Mouse (Mus musculus): ENCODE measurements around the gene Plac9a. TPM values are rescaled to one million over a fixed set of nuclear protein-coding genes. Genes with fewer than 3 reads are reported as not detected.
"Not testable (repeated sequence)": the region's sequence is repeated elsewhere in the genome, so short reads cannot be mapped to it uniquely, and the experiment has no call there.

Plac9a gene
- total RNA-seq (2017) = not detected in 2 replicates

DNA sequence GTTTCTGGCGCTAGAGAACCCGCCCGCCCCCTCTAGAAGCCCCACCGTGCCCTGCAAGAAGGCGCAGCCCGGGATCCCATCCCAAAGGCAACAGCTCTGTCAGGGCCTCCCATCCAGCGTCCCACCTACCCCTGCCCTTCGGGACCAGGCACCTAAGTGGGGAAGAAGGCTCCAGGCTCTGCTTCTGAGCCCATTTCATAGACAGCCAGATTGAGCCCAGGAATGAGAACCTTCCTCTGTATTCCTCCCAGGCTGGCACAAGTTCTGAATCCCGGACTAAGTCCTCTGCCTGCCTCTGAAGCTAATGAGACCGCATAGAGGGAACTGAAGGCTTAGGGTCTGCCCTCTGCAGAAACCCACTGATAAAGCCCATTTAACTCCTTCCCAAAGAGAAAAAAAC, at the start of gene Plac9a:
TSS of gene Plac9a (minus strand) at position 101 of the 400 bp plus-strand sequence.
- not testable (repeated sequence) for ATAC-seq (ENCODE audit: extremely low read depth, insufficient number of reproducible peaks, low FRiP score, poor library complexity, severe bottlenecking)

- ATAC-seq (ENCODE audit: extremely low read depth, insufficient number of reproducible peaks, low FRiP score, poor library complexity, severe bottlenecking) = not testable (repeated sequence)
Measured at GRCm38 (mm10) chr14:25938004-25938403, 35.1 kb upstream of the Plac9a start, which contains the start of gene Cphx1. Gene Cphx1 (plus strand): TSS chr14:25938304.

DNA sequence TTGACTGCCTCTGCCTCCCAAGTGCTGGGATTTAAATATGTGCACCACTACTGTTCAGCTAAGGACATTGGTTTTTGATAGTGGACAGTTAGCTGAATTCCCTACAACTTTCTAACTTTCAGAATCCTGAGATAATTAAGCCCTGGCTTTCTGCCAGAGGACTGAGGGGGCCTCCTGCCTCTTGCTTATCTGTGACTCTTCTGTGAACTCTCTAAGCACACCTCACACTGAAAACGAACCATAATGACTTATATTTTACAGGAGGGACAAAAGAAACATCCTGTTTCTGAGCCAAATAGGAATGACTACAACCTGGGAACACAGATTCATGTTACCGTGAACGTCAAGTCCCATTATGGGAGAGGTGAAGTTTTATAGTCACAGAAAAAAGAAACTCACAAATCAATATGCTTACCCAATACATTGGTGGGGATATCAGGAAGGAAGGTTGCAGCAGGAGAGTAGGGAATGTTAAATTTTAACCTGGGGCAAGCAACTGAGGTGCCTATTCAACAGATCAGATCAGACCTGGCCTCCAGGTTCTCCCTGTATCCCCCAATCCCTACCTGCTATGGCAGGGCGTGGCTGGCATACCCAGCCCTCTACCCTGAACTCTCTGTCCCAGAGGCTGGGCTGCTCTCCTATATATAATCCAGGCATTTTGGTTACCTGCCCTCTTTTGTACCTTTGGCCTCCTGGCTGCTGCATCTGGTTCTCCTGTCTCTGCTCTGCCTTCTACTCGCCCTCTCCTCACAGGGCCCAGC, 34.1 kb upstream of the Plac9a start:
- ATAC-seq (ENCODE audit: extremely low read depth, insufficient number of reproducible peaks, low FRiP score, poor library complexity, severe bottlenecking) = not testable (repeated sequence)

DNA sequence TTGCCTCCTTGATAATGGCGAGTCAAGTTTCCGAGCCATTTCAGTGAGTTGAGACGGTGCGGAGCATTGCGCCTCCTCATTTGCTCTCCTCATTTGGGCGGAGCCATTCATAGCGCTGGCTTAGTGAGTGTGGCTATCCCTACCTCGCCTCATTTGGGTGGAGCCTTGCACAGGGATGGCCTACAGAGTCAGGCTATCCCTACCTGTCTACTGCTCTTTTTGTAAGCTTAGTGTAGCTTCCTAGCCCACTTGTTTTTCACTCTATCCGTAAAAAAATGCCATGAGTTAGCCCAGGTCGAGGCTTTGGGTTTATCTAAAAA, 24.6 kb upstream of the Plac9a start, which contains the start of gene Tmem254a:
TSS of gene Tmem254a (minus strand) at position 111 of the 320 bp plus-strand sequence.
- peak; percentile 71 for ATAC-seq (ENCODE audit: extremely low read depth, insufficient number of reproducible peaks, low FRiP score, poor library complexity, severe bottlenecking)

- ATAC-seq (ENCODE audit: extremely low read depth, insufficient number of reproducible peaks, low FRiP score, poor library complexity, severe bottlenecking) = peak; percentile 44
Measured at GRCm38 (mm10) chr14:25926814-25927561, 24.1 kb upstream of the Plac9a start.

DNA sequence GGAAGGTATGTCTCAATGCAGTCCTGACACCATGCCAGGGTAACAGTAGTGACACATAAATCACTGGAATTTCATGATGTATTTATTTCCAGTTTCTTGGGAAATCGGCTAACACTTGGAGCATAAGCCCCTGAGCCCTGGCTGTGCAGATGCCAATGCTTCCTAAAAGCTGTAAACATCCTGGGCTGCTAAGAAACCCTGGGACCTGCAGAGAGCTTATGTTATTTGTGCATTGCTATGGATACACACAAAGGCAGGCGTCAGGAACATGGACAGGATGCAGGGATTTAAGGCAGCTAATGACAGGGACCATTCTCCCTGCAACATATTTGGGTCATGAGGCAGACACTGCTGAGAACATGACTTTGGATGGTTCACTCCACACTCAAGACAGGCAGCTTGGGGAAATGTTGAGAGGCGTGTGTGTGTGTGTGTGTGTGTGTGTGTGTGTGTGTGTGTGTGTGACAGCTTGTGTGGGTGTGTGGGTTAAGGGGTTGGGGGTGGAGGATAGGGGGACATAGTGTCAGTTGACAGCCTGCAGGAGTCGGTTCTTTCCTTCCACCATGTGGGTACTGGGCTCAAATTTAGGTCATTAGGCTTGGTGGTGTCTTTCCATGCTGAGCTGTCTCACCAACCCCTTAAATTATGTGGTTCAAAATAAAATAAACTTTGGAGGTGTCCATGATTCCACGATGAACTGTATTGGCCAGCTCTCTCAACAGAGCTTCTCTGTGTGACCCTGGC, 15.7 kb upstream of the Plac9a start:
- ATAC-seq (ENCODE audit: extremely low read depth, insufficient number of reproducible peaks, low FRiP score, poor library complexity, severe bottlenecking) = not testable (repeated sequence)

DNA sequence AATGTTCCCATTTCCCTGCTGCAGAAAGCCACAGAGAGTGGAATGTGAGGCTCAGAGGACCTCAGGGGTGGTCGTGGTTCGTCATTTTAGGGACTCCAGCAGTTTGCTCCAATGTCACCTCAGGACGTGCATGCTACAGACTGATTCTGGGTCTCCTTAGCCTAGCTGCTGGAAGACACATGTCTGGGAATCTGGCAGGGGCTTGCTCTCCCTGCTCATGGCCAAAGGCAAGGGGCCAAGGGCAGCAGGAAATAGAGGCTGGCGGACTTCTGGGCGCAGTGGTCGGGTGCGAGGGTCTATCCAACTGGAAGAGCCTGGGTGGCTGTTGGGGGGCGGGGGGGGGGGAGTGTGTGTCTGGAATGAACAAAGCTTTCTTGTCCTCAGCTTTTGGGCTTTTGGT, 6.1 kb upstream of the Plac9a start:
- ATAC-seq (ENCODE audit: extremely low read depth, insufficient number of reproducible peaks, low FRiP score, poor library complexity, severe bottlenecking) = not testable (repeated sequence)

- ATAC-seq (ENCODE audit: extremely low read depth, insufficient number of reproducible peaks, low FRiP score, poor library complexity, severe bottlenecking) = peak; percentile 35; the same call in 1 of the 2 replicates
Measured at GRCm38 (mm10) chr14:25907272-25907671, 4.4 kb upstream of the Plac9a start.

- ATAC-seq (ENCODE audit: extremely low read depth, insufficient number of reproducible peaks, low FRiP score, poor library complexity, severe bottlenecking) = not testable (repeated sequence)
Measured at GRCm38 (mm10) chr14:25905243-25905642, 2.3 kb upstream of the Plac9a start.

GRCm38 (mm10) chr14:25895686-25896085, 7.2 kb downstream of the Plac9a start:
- ATAC-seq (ENCODE audit: extremely low read depth, insufficient number of reproducible peaks, low FRiP score, poor library complexity, severe bottlenecking) = not testable (repeated sequence)

DNA sequence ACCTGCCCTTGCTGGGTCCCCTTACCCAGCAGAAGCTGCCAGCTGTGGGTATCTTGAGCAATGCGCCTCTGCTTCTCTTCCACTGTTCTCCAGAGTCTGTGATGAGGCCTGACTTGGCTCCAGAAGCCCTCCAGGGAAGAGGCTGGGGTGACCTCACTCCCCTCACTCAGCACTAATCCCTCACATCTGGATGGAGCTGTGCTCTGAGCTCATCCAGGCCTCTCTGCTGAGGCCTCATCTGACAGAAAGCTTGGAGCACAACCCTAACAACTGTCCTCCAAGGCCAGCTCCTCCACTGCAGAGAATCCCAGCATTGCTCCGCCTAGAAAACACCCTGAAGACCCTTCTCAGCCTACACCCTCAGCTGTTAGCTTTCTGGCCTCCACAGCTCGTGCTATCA, 8.3 kb downstream of the Plac9a start:
- ATAC-seq (ENCODE audit: extremely low read depth, insufficient number of reproducible peaks, low FRiP score, poor library complexity, severe bottlenecking) = not testable (repeated sequence)

DNA sequence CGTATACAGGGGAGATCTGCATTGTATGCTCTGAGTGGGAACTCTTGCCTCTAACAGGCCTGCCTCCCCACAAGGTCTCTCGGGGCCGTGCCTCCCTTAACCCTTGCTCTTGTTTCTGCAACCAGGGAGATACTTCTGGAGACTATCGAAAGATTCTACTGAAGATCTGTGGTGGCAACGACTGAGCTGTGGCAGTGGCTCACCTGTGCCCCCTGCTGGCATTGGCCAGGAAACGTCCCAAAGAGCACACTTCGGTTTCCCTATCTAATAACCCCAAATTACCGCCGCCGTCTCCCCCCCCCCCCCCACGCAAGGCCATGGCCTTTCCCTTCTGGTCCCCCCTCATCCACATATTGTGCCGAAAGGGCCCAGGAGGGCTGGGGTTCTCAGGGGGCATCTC, 17.0 kb downstream of the Plac9a start:
- ATAC-seq (ENCODE audit: extremely low read depth, insufficient number of reproducible peaks, low FRiP score, poor library complexity, severe bottlenecking) = not testable (repeated sequence)

DNA sequence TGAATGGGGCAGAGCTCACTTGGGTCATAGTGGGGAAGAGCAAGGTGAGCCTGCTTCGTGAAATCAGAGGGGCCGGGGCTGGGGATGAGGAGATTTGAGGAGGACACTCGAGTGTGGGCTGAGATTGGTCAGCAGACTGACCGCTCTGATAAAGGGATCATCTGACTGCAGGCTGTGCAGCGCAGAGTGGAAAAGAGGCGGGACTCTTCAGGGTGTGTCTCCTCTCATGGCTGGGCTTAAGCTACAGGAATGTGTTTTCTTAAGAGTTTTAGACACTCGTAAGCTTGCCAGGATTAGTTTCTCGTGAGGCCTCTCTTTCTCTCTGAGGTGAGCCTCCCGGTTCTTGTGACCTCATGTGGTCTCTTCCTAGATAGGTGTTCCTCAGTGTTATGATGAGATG, 21.1 kb downstream of the Plac9a start:
- ATAC-seq (ENCODE audit: extremely low read depth, insufficient number of reproducible peaks, low FRiP score, poor library complexity, severe bottlenecking) = not testable (repeated sequence)

DNA sequence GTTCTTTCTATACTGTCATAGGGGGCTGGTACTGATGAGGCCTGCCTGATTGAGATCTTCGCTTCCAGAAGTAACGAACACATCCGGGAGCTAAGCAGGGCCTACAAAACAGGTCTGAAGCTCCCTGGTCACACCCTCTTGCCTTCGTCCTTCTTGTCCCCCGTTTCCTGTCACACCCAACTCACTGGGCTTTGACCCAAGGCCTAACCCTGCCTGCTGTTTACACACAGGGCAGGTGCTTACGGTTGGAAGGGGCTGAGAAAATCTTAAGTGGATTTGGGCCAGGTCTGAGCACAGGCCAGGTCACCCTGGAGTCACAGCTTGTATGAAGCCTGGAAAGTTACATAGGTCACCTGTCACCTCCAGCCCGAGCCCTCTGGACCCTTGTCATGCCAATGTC, 26.3 kb downstream of the Plac9a start:
- not testable (repeated sequence) for ATAC-seq (ENCODE audit: extremely low read depth, insufficient number of reproducible peaks, low FRiP score, poor library complexity, severe bottlenecking)

GRCm38 (mm10) chr14:25872461-25873415, 30.2 kb downstream of the Plac9a start:
- ATAC-seq (ENCODE audit: extremely low read depth, insufficient number of reproducible peaks, low FRiP score, poor library complexity, severe bottlenecking) = no peak

GRCm38 (mm10) chr14:25869135-25869878, 33.6 kb downstream of the Plac9a start:
- ATAC-seq (ENCODE audit: extremely low read depth, insufficient number of reproducible peaks, low FRiP score, poor library complexity, severe bottlenecking) = no peak

DNA sequence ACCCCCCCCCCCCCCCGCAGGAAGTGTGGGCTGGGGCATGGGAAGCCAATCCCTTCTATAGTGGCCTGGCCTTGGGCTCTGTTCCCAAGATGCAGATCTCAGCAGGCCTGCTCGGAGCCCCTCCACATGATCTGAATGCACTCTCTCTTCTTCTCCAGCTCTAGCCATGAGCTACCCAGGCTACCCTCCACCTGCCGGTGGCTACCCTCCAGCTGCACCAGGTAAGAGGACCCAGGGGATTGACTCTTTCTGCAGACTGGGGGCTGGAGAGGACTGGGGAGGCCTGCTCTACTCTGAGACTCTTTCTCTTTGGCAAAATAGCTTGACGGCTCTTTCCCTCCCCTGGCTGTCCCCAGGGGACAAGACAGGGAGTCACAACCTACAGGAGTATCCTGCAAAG, 34.2 kb downstream of the Plac9a start:
- no peak for ATAC-seq (ENCODE audit: extremely low read depth, insufficient number of reproducible peaks, low FRiP score, poor library complexity, severe bottlenecking)

GRCm38 (mm10) chr14:25867834-25868233, 35.1 kb downstream of the Plac9a start:
- no peak for ATAC-seq (ENCODE audit: extremely low read depth, insufficient number of reproducible peaks, low FRiP score, poor library complexity, severe bottlenecking)

Measured in neutrophil, adult 5-6 weeks (primary cell).